Mouse (Mus musculus): ENCODE measurements around the gene Krt6b. TPM values are rescaled to one million over a fixed set of nuclear protein-coding genes. Genes with fewer than 3 reads are reported as not detected.

Gene Krt6b
- total RNA-seq, 2 experiments from 2014 or later = not detected

Small RNAs within 50 kb of the gene (microRNA-seq; reads per million reads assigned to microRNA genes)
- 0 reads per million in 2 experiments for gene Gm44323
- gene Gm44342 = 0 reads per million in 2 experiments
- gene Gm44383 = 0 reads per million in 2 experiments
- gene Gm44479 = 0 reads per million in 2 experiments

Other genes with a start within 250 kb of the Krt6b start
- under 1 TPM; 0.48 to 0.77 TPM for gene Krt87, start 241.5 kb downstream of the Krt6b start, total RNA-seq (2021)
- not detected for gene Krt88, start 232.5 kb downstream of the Krt6b start, total RNA-seq (2021)
- gene Krt81, start 216.5 kb downstream of the Krt6b start, total RNA-seq (2021) = not detected
- gene Krt86, start 206.8 kb downstream of the Krt6b start, total RNA-seq (2021) = not detected
- gene Krt83, start 188.8 kb downstream of the Krt6b start, total RNA-seq (2021) = not detected
- not detected for gene Gm49425, start 163.0 kb downstream of the Krt6b start, total RNA-seq (2021)
- gene Krt84, start 147.5 kb downstream of the Krt6b start, total RNA-seq (2021) = not detected
- gene Krt82, start 129.6 kb downstream of the Krt6b start, total RNA-seq (2021) = not detected
- not detected for gene Krt90, start 117.3 kb downstream of the Krt6b start, total RNA-seq (2021)
- gene Krt75, start 106.4 kb downstream of the Krt6b start, total RNA-seq (2021) = not detected
- not detected for gene Gm5414, start 52.1 kb downstream of the Krt6b start, total RNA-seq (2021)
- not detected for gene Gm5478, start 32.9 kb downstream of the Krt6b start, total RNA-seq (2021)
- not detected for gene Krt6a, start 14.0 kb upstream of the Krt6b start, total RNA-seq (2021)
- gene Krt5, start 32.6 kb upstream of the Krt6b start, total RNA-seq (2021) = under 1 TPM; 0.56 to 0.85 TPM
- not detected for gene Krt71, start 62.8 kb upstream of the Krt6b start, total RNA-seq (2021)
- gene Krt72, start 106.2 kb upstream of the Krt6b start, total RNA-seq (2021) = not detected
- 1 to 10 TPM; 5.8 to 8.1 TPM for gene Krt73, start 122.1 kb upstream of the Krt6b start, total RNA-seq (2021)
- gene Krt2, start 137.9 kb upstream of the Krt6b start, total RNA-seq (2021) = 1 to 10 TPM; 4.6 to 6.4 TPM
- 1 to 10 TPM; 3.5 to 4.6 TPM for gene Krt1, start 170.5 kb upstream of the Krt6b start, total RNA-seq (2021)
- 10 to 100 TPM in 1 of 2 experiments, 1 to 10 TPM in 1; 9.2 to 10.1 TPM for gene Krt77, start 189.4 kb upstream of the Krt6b start, total RNA-seq (2021)
- not detected for gene Krt76, start 212.6 kb upstream of the Krt6b start, total RNA-seq (2021)
- gene Krt4, start 244.4 kb upstream of the Krt6b start, total RNA-seq (2021) = not detected